Mouse (Mus musculus) spleen, adult 2 months (tissue): ENCODE data around the gene D130040H23Rik.

Experiments
- CTCF ChIP-seq: fragments of 200-500 bp; IDR thresholded peaks from 2 replicates; pipeline ENCODE4 v1.5.1; 2011; ENCODE audit warnings: mild to moderate bottlenecking, inconsistent platforms; ENCODE audit not compliant: insufficient read depth, insufficient read length, insufficient replicate concordance; ENCODE audit errors: extremely low read depth
- POLR2A ChIP-seq: fragments of 200-500 bp; IDR thresholded peaks from 2 replicates; pipeline ENCODE4 v1.6.1; 2011; ENCODE audit warnings: low read depth, low read length, inconsistent platforms

DNA sequence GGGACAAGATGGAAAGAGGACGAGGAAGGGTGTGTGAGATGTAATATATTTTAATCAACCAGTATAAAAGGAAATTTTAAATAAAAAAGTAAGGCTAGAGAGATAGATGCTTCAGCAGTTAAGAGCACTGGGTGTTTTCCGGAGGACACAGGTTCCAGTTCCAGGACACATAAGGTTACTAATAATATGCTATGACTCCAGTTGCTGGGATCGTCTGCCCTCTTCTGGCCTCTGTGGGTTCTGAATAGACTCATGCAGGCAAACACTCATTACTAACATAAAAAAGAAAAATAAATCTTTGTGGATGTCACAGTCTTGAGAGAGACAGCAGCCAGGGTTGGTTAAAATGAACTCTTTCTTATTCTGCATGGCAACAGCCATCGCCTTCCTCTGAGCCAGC, 2.4 kb upstream of the D130040H23Rik start:
- TF ChIP-seq POLR2A (no peak), CTCF (no peak)
